Mouse (Mus musculus) heart, adult 2 months (tissue): ENCODE measurements around the gene Gmds.

ENCODE experiments used
- CTCF ChIP-seq: fragments of 200-600 bp; IDR thresholded peaks from 2 replicates; pipeline ENCODE4 v1.8.1; 2022; ENCODE audit warnings: antibody characterized with exemption, mild to moderate bottlenecking, moderate library complexity
- POLR2A ChIP-seq: fragments of 200-500 bp; IDR thresholded peaks from 2 replicates; pipeline ENCODE4 v1.6.1; 2011; ENCODE audit warnings: mild to moderate bottlenecking, low read depth, low read length, control low read depth; ENCODE audit not compliant: insufficient read depth

GRCm38 (mm10) chr13:31784757-31785156, 553.8 kb downstream of the Gmds start:
- TF ChIP-seq CTCF: no peak
- TF ChIP-seq POLR2A: no peak
